Mouse (Mus musculus): ENCODE results near the gene Vmn1r212.
"Not testable (repeated sequence)": the region's sequence is repeated elsewhere in the genome, so short reads cannot be mapped to it uniquely, and the experiment has no call there.

The Vmn1r212 gene

GRCm38 (mm10) chr13:22884105-22884504 is at the start of gene Vmn1r212:
TSS of gene Vmn1r212 (minus strand) at chr13:22884205.
- in situ Hi-C loops (cut with MboI; ENCODE audit: low pct_unique_long_range_greater_than_20kb in 1 of 2, low sequenced_read_pairs in 2 of 2, unreplicated experiment in 1 of 2), result loop anchor here in 1 of 2 experiments (25.0 kb wide), 1 partner anchor 153 kb away; the partner anchor contains the start of gene Vmn1r214

- in situ Hi-C loops (cut with MboI; ENCODE audit: low pct_unique_long_range_greater_than_20kb in 1 of 2, low sequenced_read_pairs in 2 of 2, unreplicated experiment in 1 of 2), result loop anchor here in 1 of 2 experiments (25.0 kb wide), 1 partner anchor 158 kb away; the partner anchor contains the start of gene Vmn1r214
These were observed 4.7 kb downstream of the Vmn1r212 start for GRCm38 (mm10) chr13:22879257-22879656.

GRCm38 (mm10) chr13:22857461-22857860 is 26.5 kb downstream of the Vmn1r212 start, which contains the start of gene Vmn1r211:
TSS of gene Vmn1r211 (minus strand) at chr13:22857561.
- in situ Hi-C loops (cut with MboI; ENCODE audit: low pct_unique_long_range_greater_than_20kb in 1 of 2, low sequenced_read_pairs in 2 of 2, unreplicated experiment in 1 of 2), result loop anchor here in 1 of 2 experiments (25.0 kb wide), 1 partner anchor 555 kb away; the partner anchor contains the start of gene Abt1

GRCm38 (mm10) chr13:22854760-22855159 is 29.2 kb downstream of the Vmn1r212 start:
- in situ Hi-C loops (cut with MboI; ENCODE audit: low pct_unique_long_range_greater_than_20kb in 1 of 2, low sequenced_read_pairs in 2 of 2, unreplicated experiment in 1 of 2), result loop anchor here in 1 of 2 experiments (25.0 kb wide), 1 partner anchor 558 kb away; the partner anchor contains the start of gene Abt1

- in situ Hi-C loops (cut with MboI; ENCODE audit: low pct_unique_long_range_greater_than_20kb in 1 of 2, low sequenced_read_pairs in 2 of 2, unreplicated experiment in 1 of 2), result no loop called here
These were observed 37.2 kb downstream of the Vmn1r212 start for GRCm38 (mm10) chr13:22846798-22847197.

GRCm38 (mm10) chr13:22844304-22844703 is 39.7 kb downstream of the Vmn1r212 start:
- in situ Hi-C loops (cut with MboI; ENCODE audit: low pct_unique_long_range_greater_than_20kb in 1 of 2, low sequenced_read_pairs in 2 of 2, unreplicated experiment in 1 of 2), result not testable (repeated sequence)

Measured in mouse embryonic stem cell (cell line).